Mouse (Mus musculus): ENCODE measurements around the gene Focad.

DNA sequence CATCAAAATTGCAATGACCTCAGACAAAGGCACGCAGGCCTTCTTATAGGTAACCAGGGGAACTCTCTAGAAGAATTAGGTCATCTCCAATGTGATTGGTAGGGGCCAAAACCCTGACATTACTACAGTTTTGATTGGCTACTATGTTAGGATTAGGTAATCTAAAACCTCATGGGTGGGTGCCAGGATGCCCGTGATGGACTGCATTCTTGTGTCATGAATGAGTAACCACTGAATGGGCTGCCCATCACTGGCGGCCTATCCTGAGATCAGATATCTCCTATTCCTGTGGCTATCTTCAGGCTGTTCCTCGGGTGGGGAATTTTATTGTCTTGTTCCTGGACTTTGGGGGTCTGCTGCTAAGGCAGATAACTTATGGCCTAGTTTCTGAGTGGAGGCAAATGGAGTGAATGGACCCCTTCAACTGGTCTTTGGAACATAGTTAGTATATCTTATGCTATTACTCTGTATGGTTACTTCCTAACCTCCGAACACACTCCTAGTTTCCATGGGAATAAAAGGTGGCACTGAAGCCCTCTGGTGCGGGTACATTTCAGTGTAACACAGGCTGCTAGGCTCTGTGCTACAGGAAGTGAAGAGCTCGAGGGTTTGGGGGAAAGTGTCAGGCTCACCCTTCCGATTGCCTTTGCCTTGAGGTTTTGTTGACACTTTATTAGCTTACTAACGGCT is 306.0 kb downstream of the Focad start:
- TF ChIP-seq MYOG (IDR thresholded peaks at IDR 0.05; ENCODE audit: control insufficient read depth, extremely low read depth, insufficient read length): no peak
- TF ChIP-seq CTCF (IDR thresholded peaks at IDR 0.05; ENCODE audit: control insufficient read depth, insufficient read depth, insufficient read length): no peak
- TF ChIP-seq USF1 (IDR thresholded peaks at IDR 0.05; ENCODE audit: low read depth): no peak
